Mouse (Mus musculus) spleen, adult 2 months (tissue): ENCODE data around the gene Bdnf.

ENCODE experiments used
- CTCF ChIP-seq: fragments of 200-500 bp; IDR thresholded peaks from 2 replicates; pipeline ENCODE4 v1.5.1; 2011; ENCODE audit warnings: mild to moderate bottlenecking, inconsistent platforms; ENCODE audit not compliant: insufficient read depth, insufficient read length, insufficient replicate concordance; ENCODE audit errors: extremely low read depth
- POLR2A ChIP-seq: fragments of 200-500 bp; IDR thresholded peaks from 2 replicates; pipeline ENCODE4 v1.6.1; 2011; ENCODE audit warnings: low read depth, low read length, inconsistent platforms

- TF ChIP-seq POLR2A (no peak), CTCF (no peak)
These were observed 19.8 kb downstream of the Bdnf start for GRCm38 (mm10) chr2:109694116-109694837.
